Comparison of ENCODE assay signal across 26 mouse cellular contexts in the genomic region with DNA sequence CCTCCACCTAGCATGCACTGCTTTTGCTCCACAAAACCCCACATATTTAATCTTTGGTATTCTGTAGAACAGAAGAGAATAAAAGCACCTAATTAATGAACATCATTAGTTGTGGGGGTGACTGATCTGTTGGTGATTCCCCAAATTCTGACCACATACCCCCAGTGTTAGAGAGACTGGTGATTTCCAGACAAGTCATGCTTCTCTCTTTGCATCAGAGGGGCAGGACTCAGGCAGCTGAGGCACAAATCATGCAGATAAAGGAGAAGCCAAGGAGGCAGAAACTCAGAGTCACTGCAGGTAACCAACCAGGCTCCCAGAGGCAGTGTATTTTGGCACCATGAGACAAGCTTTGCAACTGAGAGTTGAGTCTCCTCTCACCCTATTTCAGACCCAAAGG.
"Had no signal": no experiment of that assay in that cellular context is flagged by ENCODE, and none has a peak within 500 bp of the region (broad histone marks: within the 10 kb centered on the region; RNA-seq: fewer than 3 reads in every experiment).

No protein-coding gene starts in this region.

- H3K4me2 ChIP-seq: heart, embryonic 11.5 days; heart, embryonic 13.5 days; heart, embryonic 15.5 days; hindbrain, embryonic 13.5 days; hindbrain, embryonic 15.5 days; kidney, embryonic 15.5 days; limb, embryonic 13.5 days; liver, embryonic 12.5 days had no signal

- ATAC-seq: hindbrain, postnatal 0 days; intestine, embryonic 16.5 days; liver, embryonic 12.5 days had no signal

- H3K27me3 ChIP-seq: heart, embryonic 13.5 days; heart, embryonic 15.5 days; hindbrain, embryonic 15.5 days; kidney, embryonic 15.5 days; limb, embryonic 13.5 days had no signal

- H3K4me1 ChIP-seq: hindbrain, embryonic 13.5 days; hindbrain, embryonic 15.5 days; limb, embryonic 13.5 days had no signal

- DNase-seq: gastrocnemius, postnatal 14 days; gastrocnemius, postnatal 36 days; heart, adult 11 months; heart, adult 2 months; heart, postnatal 14 days; heart, postnatal 36 days; kidney, adult 11 months; kidney, adult 2 months; kidney, adult 9 months; kidney, postnatal 14 days; kidney, postnatal 36 days; liver had no signal

- H3K27ac ChIP-seq: heart, adult 2 months; heart, embryonic 13.5 days; heart, embryonic 15.5 days; hindbrain, embryonic 13.5 days; hindbrain, embryonic 15.5 days; hindbrain, postnatal 0 days; kidney, embryonic 15.5 days; kidney, postnatal 0 days; layer of hippocampus, adult 2 months; left cerebral cortex, adult 2 months; limb, embryonic 13.5 days; liver, embryonic 12.5 days; liver, embryonic 14.5 days had no signal

- H3K9ac ChIP-seq: heart, embryonic 13.5 days; heart, embryonic 15.5 days; hindbrain, embryonic 13.5 days; hindbrain, embryonic 15.5 days; kidney, embryonic 15.5 days; limb, embryonic 13.5 days; liver, embryonic 12.5 days; liver, embryonic 14.5 days had no signal

- H3K9me3 ChIP-seq: heart, embryonic 13.5 days; heart, embryonic 15.5 days; hindbrain, embryonic 13.5 days; hindbrain, embryonic 15.5 days; kidney, embryonic 15.5 days; limb, embryonic 13.5 days; liver, embryonic 12.5 days had no signal

- H3K36me3 ChIP-seq: heart, embryonic 13.5 days; heart, embryonic 15.5 days; hindbrain, embryonic 13.5 days; hindbrain, embryonic 15.5 days; kidney, embryonic 15.5 days; limb, embryonic 13.5 days; liver, embryonic 12.5 days had no signal

- H3K4me3 ChIP-seq: heart, adult 2 months; heart, embryonic 13.5 days; heart, embryonic 15.5 days; hindbrain, embryonic 13.5 days; hindbrain, embryonic 15.5 days; kidney, embryonic 15.5 days; layer of hippocampus, adult 2 months; left cerebral cortex, adult 2 months; limb, embryonic 13.5 days; liver, embryonic 12.5 days had no signal
